Mouse (Mus musculus) E14TG2a.4 (cell line): ENCODE data around the gene Vamp1.

Experiments used
- CTCF ChIP-seq: conservative IDR thresholded peaks from 2 replicates; pipeline ENCODE4 v1.5.1; 2014; ENCODE audit warnings: low read length
- NANOG ChIP-seq: IDR thresholded peaks from 2 replicates; pipeline ENCODE4 v1.6.1; 2014; ENCODE audit warnings: borderline replicate concordance, low read length, mixed read lengths
- POU5F1 ChIP-seq: IDR thresholded peaks from 2 replicates; pipeline ENCODE4 v1.6.1; 2014; ENCODE audit warnings: low read length, borderline replicate concordance

DNA sequence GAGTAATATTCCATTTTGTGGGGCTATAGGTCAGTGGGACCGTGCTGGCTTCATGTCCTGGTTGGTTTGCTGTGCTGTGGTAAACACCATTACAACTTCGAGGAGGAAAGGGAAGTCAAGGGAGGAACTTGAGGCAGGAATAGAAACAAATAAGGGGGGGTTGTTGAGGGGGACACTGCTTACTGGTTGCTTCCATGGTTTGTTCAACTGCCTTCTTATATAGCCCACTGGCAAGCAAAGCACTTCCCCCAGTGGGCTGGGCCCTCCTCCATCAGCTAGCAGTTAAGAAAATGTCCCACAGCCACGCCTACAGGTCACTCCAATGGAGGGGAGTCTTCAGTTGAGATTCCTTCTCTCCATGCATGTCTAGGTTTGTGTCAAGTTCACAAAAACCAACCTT is 36.9 kb downstream of the Vamp1 start:
- TF ChIP-seq CTCF (no peak), POU5F1 (no peak), NANOG (no peak)
